Mouse (Mus musculus): ENCODE measurements around the gene Igf2bp1.
"Not testable (repeated sequence)": the region's sequence is repeated elsewhere in the genome, so short reads cannot be mapped to it uniquely, and the experiment has no call there.

Gene Igf2bp1

GRCm38 (mm10) chr11:95963304-95963703, 42.4 kb downstream of the Igf2bp1 start:
- DNase-seq (ENCODE audit: low read depth), result no peak

- peak; percentile 19 for DNase-seq (ENCODE audit: low read depth)
Observed at GRCm38 (mm10) chr11:95959152-95959551, 46.6 kb downstream of the Igf2bp1 start.

DNA sequence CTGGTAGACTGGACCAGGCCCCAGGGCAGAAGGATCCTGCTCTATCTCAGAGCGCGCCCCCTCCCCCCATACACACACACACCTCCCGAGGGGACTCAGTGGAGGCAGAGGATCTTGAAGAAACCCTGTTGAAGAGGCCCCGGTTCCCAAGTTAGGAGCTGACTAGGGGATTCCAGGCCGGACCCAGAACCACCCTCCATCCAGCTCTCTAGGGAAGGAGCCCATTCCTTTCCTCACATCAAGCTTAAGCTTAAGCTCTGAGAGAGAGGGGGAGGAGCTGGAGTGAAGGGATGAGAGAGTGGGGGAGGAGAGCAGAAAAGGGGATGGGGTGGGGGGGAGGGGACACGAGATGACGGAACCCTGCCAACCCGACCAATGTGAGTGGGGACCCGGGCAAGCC, 47.5 kb downstream of the Igf2bp1 start:
- no peak for DNase-seq (ENCODE audit: low read depth)

DNA sequence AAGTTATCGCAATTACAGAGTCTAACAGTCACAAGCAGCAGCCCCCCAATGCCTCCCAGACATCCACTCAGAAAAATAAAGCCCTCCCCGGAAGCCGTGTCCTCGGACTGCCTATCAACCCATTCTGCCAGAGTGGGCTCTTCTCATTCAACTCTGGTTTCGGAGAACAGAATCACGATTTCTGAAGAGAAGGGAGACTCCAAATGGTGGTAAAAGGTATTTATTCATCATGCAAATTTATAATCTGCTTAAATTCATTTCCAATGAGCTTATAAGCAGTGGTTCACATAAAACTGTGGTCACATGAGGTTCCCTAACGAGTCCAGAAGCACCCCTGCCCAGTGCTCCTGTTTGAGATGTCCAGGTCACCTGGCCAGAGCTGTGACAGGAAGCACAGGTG, 48.3 kb downstream of the Igf2bp1 start:
- no peak for DNase-seq (ENCODE audit: low read depth)

- DNase-seq (ENCODE audit: low read depth), result no peak
Observed at GRCm38 (mm10) chr11:95953313-95953712, 52.4 kb downstream of the Igf2bp1 start.

- no peak for DNase-seq (ENCODE audit: low read depth)
Observed at GRCm38 (mm10) chr11:95945838-95946472, 59.8 kb downstream of the Igf2bp1 start.

- DNase-seq (ENCODE audit: low read depth), result peak; percentile 60
Observed at GRCm38 (mm10) chr11:95939828-95940507, 65.8 kb downstream of the Igf2bp1 start.

GRCm38 (mm10) chr11:95936409-95936808, 69.3 kb downstream of the Igf2bp1 start:
- no peak for DNase-seq (ENCODE audit: low read depth)

- DNase-seq (ENCODE audit: low read depth), result not testable (repeated sequence)
Observed at GRCm38 (mm10) chr11:95932168-95932567, 73.6 kb downstream of the Igf2bp1 start.

GRCm38 (mm10) chr11:95926398-95926797, 79.3 kb downstream of the Igf2bp1 start:
- DNase-seq (ENCODE audit: low read depth), result no peak

DNA sequence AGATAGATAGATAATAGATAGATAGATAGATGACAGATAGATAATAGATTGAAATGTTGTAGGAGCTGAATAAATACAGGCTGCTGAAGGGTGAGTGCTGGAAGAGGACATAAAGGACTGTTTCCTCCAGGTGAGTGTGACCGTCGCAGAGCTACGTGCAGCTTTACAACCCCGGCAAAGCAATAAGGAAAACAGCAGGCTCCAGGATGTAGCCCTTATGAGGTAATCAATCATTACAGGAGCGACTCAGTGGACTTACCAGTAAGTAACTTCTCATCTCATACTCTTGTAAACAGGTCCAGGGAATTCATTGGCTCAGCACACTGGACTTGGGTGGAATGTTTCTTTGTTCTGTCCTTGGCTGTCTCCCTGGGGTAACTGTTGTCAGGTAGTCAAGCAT, 79.8 kb downstream of the Igf2bp1 start:
- no peak for DNase-seq (ENCODE audit: low read depth)

GRCm38 (mm10) chr11:95924215-95924614, 81.5 kb downstream of the Igf2bp1 start:
- DNase-seq (ENCODE audit: low read depth), result no peak

DNA sequence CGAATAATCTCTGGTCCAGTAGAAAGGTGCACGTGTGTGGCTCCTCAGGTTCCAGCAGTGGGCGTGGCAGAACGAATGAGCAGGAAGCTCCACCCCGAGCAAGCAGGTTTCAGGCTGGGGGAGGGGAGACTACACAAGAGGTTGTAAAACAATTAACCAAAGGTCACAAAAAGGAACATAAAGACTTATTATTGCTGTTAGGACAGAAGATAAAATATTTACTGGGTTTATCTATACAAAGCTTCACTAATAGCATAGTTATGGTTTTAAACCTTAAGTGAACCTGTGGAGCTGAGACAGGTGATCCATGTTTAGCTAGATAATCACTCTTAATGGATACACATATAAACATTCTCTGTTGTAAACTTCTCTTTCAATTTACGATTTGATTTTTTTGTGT, 82.3 kb downstream of the Igf2bp1 start:
- DNase-seq (ENCODE audit: low read depth), result not testable (repeated sequence)

DNA sequence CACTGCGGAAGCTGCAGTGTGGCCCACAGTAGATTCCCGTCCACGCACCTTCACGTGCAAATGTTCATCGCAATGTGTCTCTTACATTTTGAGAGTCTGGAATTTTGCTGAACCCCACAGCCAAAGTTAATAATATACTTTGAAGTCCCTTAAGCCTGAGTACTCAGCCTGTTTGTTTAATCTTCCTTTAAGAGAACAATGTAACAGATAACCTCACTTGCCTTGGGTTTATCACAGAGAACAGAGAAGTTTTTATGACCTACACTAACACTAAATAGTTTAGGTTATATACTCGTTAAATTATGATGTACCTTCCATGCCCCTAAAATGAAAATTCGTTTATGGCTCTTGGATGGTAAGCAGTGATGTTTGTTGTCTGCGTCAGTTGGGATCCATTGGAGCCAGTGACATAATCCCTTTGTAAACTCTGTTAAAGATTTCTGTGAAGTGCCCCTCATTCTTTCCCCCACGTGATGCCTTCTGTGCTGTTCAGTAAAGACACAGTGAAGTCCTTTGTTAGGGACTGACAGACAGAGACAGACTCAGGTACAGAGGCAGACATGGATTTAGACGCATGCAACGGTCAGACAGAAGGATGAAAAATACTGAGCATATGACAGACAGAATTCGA, 83.6 kb downstream of the Igf2bp1 start:
- no peak for DNase-seq (ENCODE audit: low read depth)

GRCm38 (mm10) chr11:95916426-95916825, 89.3 kb downstream of the Igf2bp1 start:
- DNase-seq (ENCODE audit: low read depth), result no peak

- DNase-seq (ENCODE audit: low read depth), result no peak
Observed at GRCm38 (mm10) chr11:95915006-95915710, 90.6 kb downstream of the Igf2bp1 start.

DNA sequence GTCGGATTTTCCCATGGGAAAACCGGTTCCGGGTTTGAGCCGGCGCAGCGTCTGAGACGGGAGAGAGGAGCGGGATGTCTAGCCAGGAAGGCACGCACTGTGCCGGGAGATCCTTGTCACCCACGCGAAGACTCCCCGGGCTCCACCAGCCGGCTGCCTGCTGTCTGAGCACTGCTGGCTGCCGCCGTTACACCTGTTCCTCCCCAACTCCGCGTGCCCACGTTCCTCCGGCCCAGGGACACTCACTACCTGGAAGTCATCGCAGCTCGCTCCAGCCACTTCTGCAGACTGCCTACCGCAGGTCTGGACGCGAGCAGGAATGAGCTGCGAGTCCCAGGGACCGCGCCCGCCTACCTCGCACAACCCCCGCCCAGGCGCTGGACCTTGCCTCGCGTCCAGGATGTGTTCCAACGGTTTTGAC, 91.2 kb downstream of the Igf2bp1 start, which contains the start of gene B4galnt2:
TSS of gene B4galnt2 (minus strand) at position 321 of the 421 bp plus-strand sequence.
- no peak for DNase-seq (ENCODE audit: low read depth)

DNA sequence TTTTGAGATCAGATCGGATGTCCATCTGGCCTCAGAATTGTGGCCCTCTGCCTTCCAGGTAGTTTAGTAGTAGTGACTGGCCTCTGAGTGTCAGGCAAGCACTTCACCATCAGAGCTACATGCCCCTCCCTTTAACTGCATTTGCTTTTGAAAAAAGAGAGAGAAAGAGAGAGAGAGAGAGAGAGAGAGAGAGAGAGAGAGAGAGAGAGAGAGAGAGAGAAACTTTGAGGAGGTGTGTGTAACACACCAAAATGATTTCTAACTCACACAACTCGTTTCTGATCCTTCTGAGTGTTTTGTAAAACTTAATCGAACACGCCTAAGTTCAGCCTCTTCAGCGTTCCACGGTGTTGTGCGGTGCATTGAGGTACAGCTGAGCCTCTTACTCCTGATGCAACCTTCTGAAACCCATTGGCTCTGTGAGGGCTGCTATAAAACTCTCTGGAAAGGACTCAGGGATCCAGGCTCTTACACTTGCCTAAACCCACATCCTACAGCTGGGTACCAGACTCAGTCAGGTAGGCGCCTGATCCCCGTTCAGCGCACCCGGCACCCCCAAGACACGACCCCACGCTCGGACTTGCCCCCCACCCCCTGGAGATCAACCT, 91.7 kb downstream of the Igf2bp1 start:
- DNase-seq (ENCODE audit: low read depth), result no peak

- DNase-seq (ENCODE audit: low read depth), result no peak
Observed at GRCm38 (mm10) chr11:95911579-95911978, 94.2 kb downstream of the Igf2bp1 start.

- DNase-seq (ENCODE audit: low read depth), result peak; percentile 93
Observed at GRCm38 (mm10) chr11:95907805-95908524, 97.8 kb downstream of the Igf2bp1 start.

Data from 416B (cell line).